Mouse (Mus musculus) heart, embryonic 14.5 days (tissue): ENCODE results near the gene G2e3. TPM values are rescaled to one million over a fixed set of nuclear protein-coding genes. Genes with fewer than 3 reads are reported as not detected.

ENCODE experiments used
- ATAC-seq: fragments of 200-750 bp; cut with Nextera tagmentation; 2 replicates; pipeline ENCODE4 v1.8.0; 2017; ENCODE audit warnings: low read depth, moderate TSS enrichment; ENCODE audit not compliant: insufficient number of reproducible peaks, insufficient read depth, low FRiP score
- H3K27ac ChIP-seq, 2 experiments: fragments of 200-500 bp in 1 of 2; fragments of 300-500 bp in 1 of 2; sonication (generic) in 1 of 2; replicated peaks in 1 of 2; 2 replicates each; pipeline ENCODE4 v1.5.1; 2012 to 2014; ENCODE audit warnings: low read depth in 2 of 2, low read length in 2 of 2, control low read depth in 1 of 2, mild to moderate bottlenecking in 1 of 2, mixed read lengths in 1 of 2; ENCODE audit not compliant: control insufficient read depth in 1 of 2, insufficient read depth in 1 of 2
- H3K27me3 ChIP-seq: fragments of 300-500 bp; sonication (generic); 2 replicates; pipeline ENCODE4 v1.6.1; 2014; ENCODE audit warnings: mild to moderate bottlenecking, low read length, control low read depth; ENCODE audit not compliant: control insufficient read depth, insufficient read depth
- H3K36me3 ChIP-seq: fragments of 300-500 bp; sonication (generic); 2 replicates; pipeline ENCODE4 v1.6.1; 2014; ENCODE audit warnings: mild to moderate bottlenecking, control low read depth, low read length, mixed read lengths; ENCODE audit not compliant: control insufficient read depth, insufficient read depth
- H3K4me1 ChIP-seq, 2 experiments: fragments of 200-500 bp in 1 of 2; fragments of 300-500 bp in 1 of 2; sonication (generic) in 1 of 2; 2 replicates each; pipeline ENCODE4 v1.6.1; 2012 to 2014; ENCODE audit warnings: low read length in 2 of 2, control low read depth in 1 of 2, mixed read lengths in 1 of 2; ENCODE audit not compliant: control insufficient read depth in 2 of 2, insufficient read depth in 2 of 2
- H3K4me2 ChIP-seq: fragments of 300-500 bp; sonication (generic); 2 replicates; pipeline ENCODE4 v1.6.1; 2014; ENCODE audit warnings: mild to moderate bottlenecking, low read length
- H3K4me3 ChIP-seq, 2 experiments: fragments of 200-500 bp in 1 of 2; fragments of 300-500 bp in 1 of 2; sonication (generic) in 1 of 2; 2 replicates each; pipeline ENCODE4 v1.5.1; 2012 to 2014; ENCODE audit warnings: low read length in 2 of 2, mild to moderate bottlenecking in 2 of 2, control low read depth in 1 of 2, low read depth in 1 of 2, moderate library complexity in 1 of 2; ENCODE audit not compliant: control insufficient read depth in 1 of 2, insufficient read depth in 1 of 2
- H3K9ac ChIP-seq: fragments of 300-500 bp; sonication (generic); 2 replicates; pipeline ENCODE4 v1.6.1; 2014; ENCODE audit warnings: mild to moderate bottlenecking, low read length
- H3K9me3 ChIP-seq: fragments of 300-500 bp; sonication (generic); 2 replicates; pipeline ENCODE4 v1.6.1; 2016; ENCODE audit warnings: low read length, control low read depth; ENCODE audit not compliant: control insufficient read depth
- WGBS: fragments of 180-500 bp; shearing (Covaris S2); extraction: QIAGEN DNeasy Blood & Tissue Kit; methylation state at CpG from one replicate; pipeline ENCODE4 v1.1.7; 2014; 5-methylcytosine and 5-hydroxymethylcytosine counted together
- polyA plus RNA-seq: library from polyadenylated mRNA; unstranded; fragments of >200 nt; fragmentation: Nextera tagmentation; extraction: Ambion mirVana; gene quantifications from 2 replicates; pipeline ENCODE4 v1.2.1, GENCODE M21; 2014

Gene G2e3
- polyA plus RNA-seq = 17.3 and 20.2 TPM in 2 replicates

DNA sequence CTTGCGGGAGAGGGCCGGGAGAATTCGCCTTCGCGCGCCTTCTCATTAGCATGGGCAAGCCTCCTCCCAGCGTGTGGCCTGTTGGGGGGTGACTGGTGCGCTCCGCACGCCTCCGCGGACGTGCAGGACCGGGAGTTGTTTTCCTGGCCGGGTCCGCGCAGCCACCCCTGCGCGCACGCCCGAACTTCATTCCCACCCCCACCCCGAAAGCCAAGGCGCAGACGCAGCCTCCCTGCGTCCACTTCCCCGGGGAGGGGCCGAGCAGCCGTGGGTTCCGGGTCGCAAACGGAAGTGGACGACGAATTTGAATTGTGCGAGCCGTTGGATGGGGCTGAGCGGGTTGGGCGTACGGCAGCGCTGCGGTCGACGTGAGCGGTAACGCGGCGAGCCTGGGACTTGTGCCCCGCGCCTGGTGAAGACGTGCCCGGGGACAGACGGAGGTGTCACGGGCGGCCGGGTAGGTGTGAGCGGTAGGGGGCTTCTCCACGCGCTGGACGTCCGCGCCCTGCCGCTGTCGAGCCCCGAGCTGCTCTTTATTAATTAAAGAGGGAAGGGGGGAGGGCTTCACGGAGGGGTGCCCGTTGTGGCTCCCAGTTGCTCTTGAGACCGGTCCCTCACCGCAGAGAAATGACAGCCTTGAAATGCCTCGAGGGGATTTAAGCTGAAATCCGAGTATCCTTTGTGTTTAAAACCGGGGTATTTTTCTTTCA lies at the start of gene G2e3:
Gene G2e3 (plus strand): TSS at position 74 of the 710 bp plus-strand sequence.
- H3K4me3 ChIP-seq = peak within 1 kb of the TSS; percentile 87 to 92
- peaks cover 15% of the 10 kb centered on the region for H3K36me3 ChIP-seq
- peak within 1 kb of the TSS; percentile 93 for H3K9ac ChIP-seq
- H3K4me1 ChIP-seq = peaks cover 0 to 16% of the 10 kb centered on the region in 2 experiments; a peak in 2 of 4 replicates
- peak; percentile 97 for ATAC-seq
- H3K27ac ChIP-seq = peak within 1 kb of the TSS; percentile 91 to 92
- under 1% methylated on average over 70 of the region's 70 CpGs for WGBS
- no peaks in the 10 kb centered on the region for H3K9me3 ChIP-seq
- H3K4me2 ChIP-seq = peak within 1 kb of the TSS; percentile 81
- no peaks in the 10 kb centered on the region for H3K27me3 ChIP-seq

DNA sequence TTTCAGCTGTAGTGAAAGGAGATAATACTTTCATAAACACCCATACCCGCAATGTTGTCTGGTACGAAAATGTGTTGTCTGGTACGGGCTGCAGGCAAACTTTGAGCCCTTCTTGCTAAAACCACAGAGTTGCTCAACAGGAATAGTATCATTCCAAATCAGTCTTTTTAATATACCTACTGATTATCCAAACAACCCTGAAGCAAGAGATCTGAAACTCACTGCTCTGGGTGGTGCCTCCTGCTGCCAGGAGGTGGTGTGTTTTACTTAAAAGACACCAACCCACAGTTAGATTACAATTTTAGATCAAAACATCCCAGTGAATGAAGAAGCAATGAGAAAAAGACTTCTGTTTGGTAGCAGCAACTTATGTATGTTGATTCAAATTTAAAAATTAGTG lies 24.3 kb upstream of the G2e3 start:
- H3K27me3 ChIP-seq = no peaks in the 10 kb centered on the region
- H3K4me3 ChIP-seq = no peak overlapping the region
- H3K27ac ChIP-seq = no peak overlapping the region
- H3K4me2 ChIP-seq = no peak overlapping the region
- no peaks in the 10 kb centered on the region for H3K9me3 ChIP-seq
- H3K9ac ChIP-seq = no peak overlapping the region
- no peak for ATAC-seq
- H3K4me1 ChIP-seq = no peaks in the 10 kb centered on the region
- WGBS = 84% methylated on average over 3 of the region's 3 CpGs
- H3K36me3 ChIP-seq = no peaks in the 10 kb centered on the region

DNA sequence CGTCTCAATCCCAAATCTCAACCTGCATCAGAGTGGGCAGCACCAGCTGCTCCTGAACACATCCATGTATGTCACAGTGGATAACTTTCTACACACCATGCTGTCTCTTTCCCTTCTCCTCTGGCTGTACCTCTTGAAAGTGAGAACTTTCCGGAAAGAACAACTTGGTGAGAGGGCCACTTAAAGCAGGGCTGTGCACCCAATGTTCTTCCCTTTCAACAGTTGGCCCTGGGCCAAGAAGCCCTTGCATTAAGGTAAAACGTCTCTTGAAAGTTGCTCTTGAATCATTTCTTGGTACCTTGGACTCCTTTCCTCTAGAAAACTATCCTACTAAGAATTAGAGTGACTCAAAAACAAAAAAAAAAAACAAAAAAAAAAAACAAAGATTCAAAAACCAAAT lies 21.0 kb upstream of the G2e3 start:
- Histone ChIP-seq H3K36me3 (no peaks in the 10 kb centered on the region), H3K9ac (no peak overlapping the region), H3K4me3 (no peak overlapping the region), H3K27me3 (no peaks in the 10 kb centered on the region), H3K27ac (no peak overlapping the region), H3K4me1 (no peaks in the 10 kb centered on the region), H3K9me3 (no peaks in the 10 kb centered on the region), H3K4me2 (no peak overlapping the region)
- no peak for ATAC-seq
- WGBS = 67% methylated on average over 3 of the region's 3 CpGs

DNA sequence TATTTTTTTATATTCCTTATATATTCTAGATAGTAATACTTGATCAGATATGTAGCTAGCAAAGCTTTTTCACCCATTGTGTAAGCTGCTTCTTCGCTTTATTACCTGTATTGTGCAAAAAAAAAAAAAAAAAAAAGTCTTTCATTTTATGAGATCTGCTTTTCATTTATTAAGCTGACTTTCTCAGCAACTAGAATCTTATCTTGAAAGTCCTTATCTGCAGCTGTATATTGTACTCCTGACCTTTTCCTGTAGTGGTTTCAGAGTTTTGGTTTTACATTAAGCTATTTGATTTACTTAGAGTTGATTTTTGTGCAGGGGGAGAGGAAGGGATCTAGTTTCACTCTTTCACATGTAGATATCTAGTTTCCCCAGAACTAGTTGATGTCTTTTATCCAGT lies 10.8 kb upstream of the G2e3 start:
- no peak for ATAC-seq
- 78% methylated on average over 1 of the region's 1 CpGs for WGBS
- no peaks in the 10 kb centered on the region for H3K4me1 ChIP-seq

DNA sequence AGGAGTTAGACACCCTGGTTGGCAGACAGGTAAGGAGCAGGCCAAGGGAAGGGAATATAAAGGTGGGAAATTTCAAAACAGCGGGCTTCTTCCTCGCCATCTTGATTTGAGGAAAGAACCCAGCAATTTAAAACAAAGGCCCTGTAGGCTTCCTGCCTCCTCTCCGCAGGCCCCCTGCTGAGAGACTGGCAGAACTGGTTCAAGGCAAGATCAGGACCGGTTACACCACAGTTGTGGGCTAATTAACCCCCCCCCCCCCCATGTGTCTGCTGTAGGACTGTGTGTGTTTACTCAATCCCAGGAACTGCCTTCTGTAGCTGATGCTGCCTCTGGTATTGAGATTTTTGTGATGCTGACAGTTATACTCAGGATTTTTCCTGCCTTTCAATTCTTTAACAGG lies 1.7 kb upstream of the G2e3 start:
- Histone ChIP-seq H3K27ac (no peak overlapping the region), H3K9me3 (no peaks in the 10 kb centered on the region), H3K9ac (no peak overlapping the region), H3K36me3 (no peaks in the 10 kb centered on the region), H3K4me3 (no peak overlapping the region), H3K4me1 (peaks cover 0 to 16% of the 10 kb centered on the region in 2 experiments; a peak in 2 of 4 replicates), H3K27me3 (no peaks in the 10 kb centered on the region), H3K4me2 (no peak overlapping the region)
- WGBS = 60% methylated on average over 4 of the region's 4 CpGs
- no peak for ATAC-seq

More for the DNA sequence above, 10.8 kb upstream of the G2e3 start:
- Histone ChIP-seq H3K36me3 (no peaks in the 10 kb centered on the region), H3K4me3 (no peak overlapping the region), H3K27ac (no peak overlapping the region), H3K9me3 (no peaks in the 10 kb centered on the region), H3K4me2 (no peak overlapping the region), H3K9ac (no peak overlapping the region), H3K27me3 (no peaks in the 10 kb centered on the region)

DNA sequence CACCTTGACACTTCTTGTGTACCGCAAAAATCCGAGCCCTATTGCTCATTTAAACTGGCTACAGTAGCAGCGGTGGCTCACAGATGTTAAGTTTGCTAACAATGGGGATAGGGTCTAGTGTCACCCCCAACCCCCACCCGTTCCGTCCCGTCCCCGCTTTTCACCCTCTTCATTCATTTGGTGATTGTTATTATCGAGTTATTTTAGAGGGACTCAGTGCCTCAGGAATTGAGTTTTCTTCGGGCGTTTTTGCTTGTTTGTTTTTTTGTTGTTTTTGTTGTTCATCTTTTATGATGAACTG lies 787 bp downstream of the G2e3 start:
- Histone ChIP-seq H3K9me3 (no peaks in the 10 kb centered on the region), H3K36me3 (peaks cover 20% of the 10 kb centered on the region), H3K9ac (peak overlapping the region; percentile 93), H3K4me1 (peaks cover 0 to 16% of the 10 kb centered on the region in 2 experiments; a peak in 2 of 4 replicates), H3K4me3 (peak overlapping the region; percentile 87 to 92), H3K27ac (peak overlapping the region; percentile 91 to 92), H3K4me2 (peak overlapping the region; percentile 81), H3K27me3 (no peaks in the 10 kb centered on the region)
- no peak for ATAC-seq
- WGBS = under 1% methylated on average over 10 of the region's 10 CpGs

DNA sequence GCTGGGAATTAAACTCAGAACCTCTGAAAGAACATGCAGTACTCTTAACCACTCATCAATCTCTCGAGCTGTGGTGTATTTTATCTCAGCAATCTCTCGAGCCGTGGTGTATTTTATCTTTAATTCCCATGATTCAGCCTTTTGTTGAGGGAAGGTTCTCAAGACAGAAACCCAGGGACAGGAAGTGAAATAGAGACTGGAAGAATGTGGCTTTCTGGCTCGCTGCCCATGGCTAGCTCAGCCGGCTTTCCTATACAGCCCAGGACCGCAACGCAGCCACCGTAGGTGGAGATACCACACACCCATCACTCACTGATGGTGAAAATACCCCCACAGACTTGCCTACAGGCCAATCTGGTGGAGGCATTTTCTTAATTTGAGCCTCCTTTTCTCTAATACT lies 7.4 kb downstream of the G2e3 start:
- Histone ChIP-seq H3K36me3 (peaks cover 84% of the 10 kb centered on the region), H3K4me3 (no peak overlapping the region), H3K27ac (no peak overlapping the region), H3K27me3 (no peaks in the 10 kb centered on the region), H3K4me2 (no peak overlapping the region), H3K4me1 (peaks cover 0 to 7% of the 10 kb centered on the region in 2 experiments; a peak in 1 of 4 replicates), H3K9me3 (no peaks in the 10 kb centered on the region), H3K9ac (no peak overlapping the region)
- ATAC-seq = no peak
- WGBS = 55% methylated on average over 8 of the region's 8 CpGs

DNA sequence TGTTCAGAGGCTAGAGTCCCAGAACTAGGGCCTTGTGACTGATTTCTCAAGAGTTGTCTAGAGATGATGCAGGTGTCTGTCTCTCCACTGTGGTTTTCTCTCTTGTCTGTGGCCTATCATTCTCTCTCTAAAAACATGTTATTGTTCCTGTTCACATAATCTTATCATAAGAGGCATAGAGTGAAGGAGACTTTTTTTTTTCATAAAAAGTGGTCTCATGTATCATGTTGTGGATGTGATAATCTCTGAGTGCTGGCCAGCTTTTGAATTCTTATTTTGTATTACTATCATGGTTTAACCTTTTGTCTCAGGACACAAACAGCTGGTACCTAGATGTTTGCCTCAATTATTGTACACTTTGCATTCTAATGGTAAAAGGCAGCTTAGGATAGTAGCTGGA lies 13.4 kb downstream of the G2e3 start:
- Histone ChIP-seq H3K27ac (no peak overlapping the region), H3K9me3 (no peaks in the 10 kb centered on the region), H3K4me2 (no peak overlapping the region), H3K4me1 (no peaks in the 10 kb centered on the region), H3K9ac (no peak overlapping the region), H3K36me3 (peaks cover 92% of the 10 kb centered on the region), H3K4me3 (no peak overlapping the region), H3K27me3 (no peaks in the 10 kb centered on the region)
- no peak for ATAC-seq
